Mouse (Mus musculus): Measurements from ENCODE around the gene Erlec1.

Gene Erlec1

GRCm38 (mm10) chr11:30954279-30954725 lies at the start of gene Erlec1:
TSS of gene Erlec1 (minus strand) at chr11:30954335.
- DNase-seq (ENCODE audit: low spot score in 2 of 2): peak; percentile 87 to 88

- DNase-seq (ENCODE audit: low spot score in 2 of 2): peak; percentile 19 to 58
Observed at GRCm38 (mm10) chr11:31001169-31001908, 47.2 kb upstream of the Erlec1 start.

- peak; percentile 32 to 39 for DNase-seq (ENCODE audit: low spot score in 2 of 2)
Observed at GRCm38 (mm10) chr11:31000028-31000427, 45.9 kb upstream of the Erlec1 start.

- no peak for DNase-seq (ENCODE audit: low spot score in 2 of 2)
Observed at GRCm38 (mm10) chr11:30998704-30999103, 44.6 kb upstream of the Erlec1 start.

GRCm38 (mm10) chr11:30998199-30998598 lies 44.1 kb upstream of the Erlec1 start:
- peak in 1 of 2 experiments; percentile 34 for DNase-seq (ENCODE audit: low spot score in 2 of 2)

- peak in 1 of 2 experiments; percentile 21 for DNase-seq (ENCODE audit: low spot score in 2 of 2)
Observed at GRCm38 (mm10) chr11:30996670-30997069, 42.5 kb upstream of the Erlec1 start.

GRCm38 (mm10) chr11:30986625-30987017 lies 32.5 kb upstream of the Erlec1 start:
- DNase-seq (ENCODE audit: low spot score in 2 of 2): no peak

GRCm38 (mm10) chr11:30985877-30986624 lies 31.9 kb upstream of the Erlec1 start, which contains the start of gene Chac2:
TSS of gene Chac2 (minus strand) at chr11:30986350.
- peak; percentile 79 to 85 for DNase-seq (ENCODE audit: low spot score in 2 of 2)

- DNase-seq (ENCODE audit: low spot score in 2 of 2): no peak
Observed at GRCm38 (mm10) chr11:30985237-30985636, 31.1 kb upstream of the Erlec1 start.

GRCm38 (mm10) chr11:30953469-30954154 lies 523 bp downstream of the Erlec1 start:
- DNase-seq (ENCODE audit: low spot score in 2 of 2): peak; percentile 18 to 43

GRCm38 (mm10) chr11:30952829-30953228 lies 1.3 kb downstream of the Erlec1 start:
- DNase-seq (ENCODE audit: low spot score in 2 of 2): peak in 1 of 2 experiments; percentile 22

- no peak for DNase-seq (ENCODE audit: low spot score in 2 of 2)
Observed at GRCm38 (mm10) chr11:30943522-30943921, 10.6 kb downstream of the Erlec1 start.

GRCm38 (mm10) chr11:30928498-30928897 lies 25.6 kb downstream of the Erlec1 start:
- no peak for DNase-seq (ENCODE audit: low spot score in 2 of 2)

- DNase-seq (ENCODE audit: low spot score in 2 of 2): no peak
Observed at GRCm38 (mm10) chr11:30928079-30928478, 26.1 kb downstream of the Erlec1 start.

- DNase-seq (ENCODE audit: low spot score in 2 of 2): no peak
Observed at GRCm38 (mm10) chr11:30923283-30923682, 30.9 kb downstream of the Erlec1 start.

- DNase-seq (ENCODE audit: low spot score in 2 of 2): no peak
Observed at GRCm38 (mm10) chr11:30920641-30921040, 33.5 kb downstream of the Erlec1 start.

GRCm38 (mm10) chr11:30912311-30912710 lies 41.8 kb downstream of the Erlec1 start:
- DNase-seq (ENCODE audit: low spot score in 2 of 2): no peak

- DNase-seq (ENCODE audit: low spot score in 2 of 2): no peak
Observed at GRCm38 (mm10) chr11:30899312-30899711, 54.8 kb downstream of the Erlec1 start.

- DNase-seq (ENCODE audit: low spot score in 2 of 2): no peak
Observed at GRCm38 (mm10) chr11:30896201-30896600, 57.9 kb downstream of the Erlec1 start.

- no peak for DNase-seq (ENCODE audit: low spot score in 2 of 2)
Observed at GRCm38 (mm10) chr11:30888153-30888552, 66.0 kb downstream of the Erlec1 start.

GRCm38 (mm10) chr11:30885171-30885871 lies 68.8 kb downstream of the Erlec1 start, which contains the start of the genes Gpr75 and Asb3:
TSS of gene Gpr75 (plus strand) at chr11:30885358.
TSS of gene Asb3 (plus strand) at chr11:30885416.
- DNase-seq (ENCODE audit: low spot score in 2 of 2): peak in 1 of 2 experiments; percentile 2
